8 mouse cellular contexts compared by ENCODE assay signal in the genomic region with DNA sequence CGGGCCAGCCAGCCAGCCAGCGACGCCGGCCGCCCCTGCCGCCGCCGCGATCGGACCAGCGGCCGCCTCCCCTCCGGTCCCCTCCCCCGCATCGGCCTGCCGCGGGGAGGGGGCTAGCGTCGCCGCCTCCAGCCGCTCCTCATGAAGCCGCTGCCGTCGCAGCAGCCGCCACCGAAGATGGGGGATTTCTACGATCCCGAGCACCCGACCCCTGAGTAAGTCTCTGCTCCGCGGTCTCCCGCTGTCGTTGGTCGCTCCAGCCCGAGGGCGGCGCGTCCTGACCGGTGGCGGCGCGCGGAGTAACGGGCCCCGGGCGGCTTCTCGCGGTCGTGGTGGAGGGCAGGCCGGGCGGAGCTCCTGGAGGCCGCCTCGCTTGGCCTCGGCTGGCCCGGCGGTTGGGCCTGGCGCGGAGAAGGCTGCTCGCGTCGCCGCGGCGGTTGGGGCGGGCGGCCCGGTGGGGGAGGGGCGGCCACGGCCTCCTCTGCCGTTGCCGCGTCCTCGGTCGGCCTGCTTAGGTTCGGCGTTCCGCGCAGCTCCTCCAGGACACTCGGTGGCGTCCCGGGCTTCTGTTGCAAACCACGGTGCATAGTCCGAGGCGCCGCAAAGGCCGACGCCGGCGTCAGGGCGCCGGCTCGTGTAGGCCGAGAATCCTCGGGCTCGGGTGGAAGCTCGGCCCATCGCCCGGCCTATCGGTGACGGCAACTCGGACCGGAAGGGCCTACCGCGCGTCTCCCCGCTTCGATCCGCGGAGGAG. TPM values are rescaled to one million over a fixed set of nuclear protein-coding genes. Genes with fewer than 3 reads are reported as not detected.
DNase-seq lines count a peak whose midpoint lies in the region; ATAC-seq and TF ChIP-seq lines count a peak whose summit lies in the region.

TSS of gene Setd2 (plus strand) at position 60 of the 754 bp plus-strand sequence.

- no peaks in the 10 kb centered on the region for H3K27me3 ChIP-seq in intestine, embryonic 15.5 days (replicated peaks)
- H3K27me3 ChIP-seq in small intestine, adult 2 months (ENCODE audit: control insufficient read depth, insufficient read depth, low read length), result no peaks in the 10 kb centered on the region

- H3K27ac ChIP-seq in intestine, embryonic 15.5 days, result peak within 1 kb of the TSS; percentile 99
- H3K27ac ChIP-seq in small intestine, adult 2 months (ENCODE audit: insufficient read depth, low read depth, low read length), result peak within 1 kb of the TSS; percentile 93

- peaks cover 12% of the 10 kb centered on the region; the same call in 1 of the 2 replicates for H3K4me1 ChIP-seq in intestine, embryonic 15.5 days (replicated peaks)
- H3K4me1 ChIP-seq in small intestine, adult 2 months (ENCODE audit: control insufficient read depth, insufficient read depth, insufficient read length, low read length), result peaks cover 3% of the 10 kb centered on the region; the same call in 1 of the 2 replicates

- peak within 1 kb of the TSS; percentile 99 for H3K9ac ChIP-seq in intestine, embryonic 15.5 days

- WGBS in intestine, embryonic 15.5 days, result under 1% methylated on average over 99 of the region's 109 CpGs
- WGBS in small intestine, adult 2 months, result under 1% methylated on average over 105 of the region's 109 CpGs

- H3K4me3 ChIP-seq in intestine, embryonic 15.5 days (replicated peaks), result peak within 1 kb of the TSS; percentile 97
- H3K4me3 ChIP-seq in small intestine, adult 2 months (ENCODE audit: low read depth, low read length), result peak within 1 kb of the TSS; percentile 96

- TF ChIP-seq POLR2A in small intestine, adult 2 months (IDR thresholded peaks at IDR 0.05; ENCODE audit: low read depth, low read length), result no peak

- peak; percentile 61 for DNase-seq in ovary, postnatal 10 days (ENCODE audit: low spot score)
- DNase-seq in ovary, adult 18-20 months (ENCODE audit: low spot score), result no peak
- peak; percentile 79 for DNase-seq in embryo, embryonic 11 days
- DNase-seq in gastrocnemius, postnatal 36 days, result peak; percentile 56 to 75
- DNase-seq in left cerebral cortex, postnatal 14 days (ENCODE audit: low spot score in 2 of 2), result peak; percentile 45 to 62

- H3K4me2 ChIP-seq in intestine, embryonic 15.5 days (replicated peaks), result peak within 1 kb of the TSS; percentile 66

- intact Hi-C loops in gastrocnemius, postnatal 36 days (cut with DNase I), result loop anchor here (2.0 kb wide), 1 partner anchor 56 kb away; the partner anchor contains the start of genes Kif9 and Klhl18
- intact Hi-C loops in left cerebral cortex, postnatal 14 days (cut with DNase I), result loop anchor here (2.0 to 5.0 kb wide), 2 partner anchors 55 to 120 kb away; partner anchors contain the start of genes Kif9 and Klhl18

- ATAC-seq in intestine, embryonic 15.5 days, result peak; percentile 65
- peak; percentile 25; the same call in 1 of the 2 replicates for ATAC-seq in megakaryocyte-erythroid progenitor cell, adult 5-6 weeks (replicated peaks; ENCODE audit: low FRiP score, low TSS enrichment, poor library complexity, severe bottlenecking)

- no peaks in the 10 kb centered on the region for H3K36me3 ChIP-seq in intestine, embryonic 15.5 days
- H3K36me3 ChIP-seq in small intestine, adult 2 months (ENCODE audit: control insufficient read depth, insufficient read depth, low read length), result 0 out of 2 replicates have a peak, but pooled peaks cover 2% of the 10 kb centered on the region

- no peaks in the 10 kb centered on the region for H3K9me3 ChIP-seq in intestine, embryonic 15.5 days

- TF ChIP-seq CTCF in small intestine, adult 2 months (IDR thresholded peaks at IDR 0.05; ENCODE audit: extremely low read depth, insufficient read length, insufficient replicate concordance, low read depth, low read length), result no peak

RNA-seq across cellular contexts. Expression of gene Setd2, which starts in this region (rescaled TPM):
- total RNA-seq in gastrocnemius, postnatal 36 days (2021), result 10 to 100 TPM; 21.8 to 29.9 TPM
- polyA plus RNA-seq in intestine, embryonic 15.5 days (2015; fragmentation: Nextera tagmentation; extraction: Ambion mirVana), result 24.7 and 25.3 TPM in 2 replicates
- total RNA-seq in left cerebral cortex, postnatal 14 days (2021), result 10 to 100 TPM; 69.3 to 71.6 TPM
- total RNA-seq in megakaryocyte-erythroid progenitor cell, adult 5-6 weeks (2014; fragmentation: Nextera tagmentation), result 146 and 168 TPM in 2 replicates
- total RNA-seq in megakaryocyte-erythroid progenitor cell, adult 5-6 weeks (2017), result 189 and 248 TPM in 2 replicates
- 16.1 and 33.1 TPM in 2 replicates for polyA plus RNA-seq in small intestine, adult 2 months (2012; rRNA removed)
